Mouse (Mus musculus): ENCODE data around the gene Tbl1x.

Tbl1x gene

DNA sequence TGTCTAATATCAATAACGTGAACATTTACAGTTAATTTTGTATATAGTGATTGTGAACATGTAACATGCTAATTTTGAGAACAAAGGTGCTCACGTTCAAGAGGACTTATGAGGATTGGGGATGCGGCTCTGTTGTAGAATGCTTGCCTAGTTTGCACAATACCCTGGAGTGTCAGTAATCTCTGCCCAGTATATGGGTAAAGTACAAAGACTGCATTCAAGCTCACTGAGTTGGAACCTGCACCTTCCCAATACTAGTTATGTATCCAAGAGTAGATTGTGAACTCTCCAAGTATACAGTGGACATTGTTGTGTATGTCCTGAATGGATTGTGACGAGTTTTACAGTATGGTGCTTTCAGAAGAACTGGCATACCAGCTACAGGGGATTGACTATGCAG, 33.7 kb downstream of the Tbl1x start:
- DNase-seq (ENCODE audit: low spot score in 2 of 2): no peak

GRCm38 (mm10) chrX:77545362-77546078, 34.7 kb downstream of the Tbl1x start:
- no peak for DNase-seq (ENCODE audit: low spot score in 2 of 2)

DNA sequence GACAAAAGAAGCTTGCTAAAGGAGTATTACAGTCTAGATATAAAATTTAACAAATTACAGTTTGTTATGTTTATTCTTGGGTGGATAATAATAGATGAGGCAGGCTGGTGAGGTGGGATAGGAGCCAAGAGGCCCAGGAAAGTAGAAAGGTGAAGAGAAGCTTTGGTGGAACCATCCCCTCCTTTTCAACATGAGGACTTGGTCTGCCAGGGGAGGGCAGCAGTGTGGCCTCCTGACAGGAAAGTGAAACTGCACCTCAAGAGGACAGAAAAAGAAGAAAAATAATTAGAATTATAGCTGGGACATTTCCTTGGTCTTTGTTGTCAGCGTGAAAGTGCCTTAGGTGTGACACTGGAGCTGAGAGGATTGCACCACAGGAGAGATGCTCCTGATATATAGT, 35.6 kb downstream of the Tbl1x start:
- no peak for DNase-seq (ENCODE audit: low spot score in 2 of 2)

DNA sequence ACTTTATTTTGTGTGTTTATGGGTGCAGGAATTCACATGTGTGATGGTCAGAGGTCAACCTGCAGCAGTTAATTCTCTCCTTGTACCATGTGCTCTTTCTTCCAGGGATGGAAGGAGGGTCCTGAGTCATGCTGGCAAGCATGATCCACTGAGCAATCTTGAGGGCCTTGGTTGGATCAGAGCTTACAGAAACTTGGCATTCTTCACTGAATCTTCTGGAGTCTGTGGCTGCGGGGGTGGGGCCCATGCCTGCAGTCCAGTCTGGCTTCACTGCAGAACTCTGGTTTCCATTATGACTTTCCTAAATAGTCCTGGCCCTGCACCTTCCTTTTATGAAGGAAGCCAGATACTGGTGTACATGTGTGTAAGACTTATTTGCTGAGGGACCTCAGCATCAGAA, 38.1 kb downstream of the Tbl1x start:
- no peak for DNase-seq (ENCODE audit: low spot score in 2 of 2)

DNA sequence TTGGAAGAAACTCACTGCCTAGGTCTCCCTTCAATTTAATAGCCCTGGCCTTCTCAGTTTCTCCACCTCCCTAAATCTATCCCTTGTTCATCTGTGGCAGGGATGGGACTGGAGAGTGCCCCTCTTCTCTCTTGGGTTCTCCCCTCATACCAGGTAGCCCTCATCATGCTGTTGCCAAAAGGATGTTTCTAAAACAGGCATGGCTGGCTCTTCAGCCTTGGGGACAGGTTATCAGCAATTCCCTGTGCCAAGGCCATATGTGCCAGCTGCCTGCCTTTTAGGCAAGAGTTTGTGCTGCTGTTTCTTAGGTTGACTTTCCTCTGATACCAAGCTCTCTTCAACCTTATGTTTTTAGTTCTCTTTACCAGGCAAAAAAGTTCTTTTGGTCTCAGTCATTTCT, 39.6 kb downstream of the Tbl1x start:
- no peak for DNase-seq (ENCODE audit: low spot score in 2 of 2)

GRCm38 (mm10) chrX:77551306-77551705, 40.5 kb downstream of the Tbl1x start:
- no peak for DNase-seq (ENCODE audit: low spot score in 2 of 2)

- no peak for DNase-seq (ENCODE audit: low spot score in 2 of 2)
These were observed 41.3 kb downstream of the Tbl1x start for GRCm38 (mm10) chrX:77552088-77552487.

GRCm38 (mm10) chrX:77555985-77556384, 45.2 kb downstream of the Tbl1x start:
- no peak for DNase-seq (ENCODE audit: low spot score in 2 of 2)

DNA sequence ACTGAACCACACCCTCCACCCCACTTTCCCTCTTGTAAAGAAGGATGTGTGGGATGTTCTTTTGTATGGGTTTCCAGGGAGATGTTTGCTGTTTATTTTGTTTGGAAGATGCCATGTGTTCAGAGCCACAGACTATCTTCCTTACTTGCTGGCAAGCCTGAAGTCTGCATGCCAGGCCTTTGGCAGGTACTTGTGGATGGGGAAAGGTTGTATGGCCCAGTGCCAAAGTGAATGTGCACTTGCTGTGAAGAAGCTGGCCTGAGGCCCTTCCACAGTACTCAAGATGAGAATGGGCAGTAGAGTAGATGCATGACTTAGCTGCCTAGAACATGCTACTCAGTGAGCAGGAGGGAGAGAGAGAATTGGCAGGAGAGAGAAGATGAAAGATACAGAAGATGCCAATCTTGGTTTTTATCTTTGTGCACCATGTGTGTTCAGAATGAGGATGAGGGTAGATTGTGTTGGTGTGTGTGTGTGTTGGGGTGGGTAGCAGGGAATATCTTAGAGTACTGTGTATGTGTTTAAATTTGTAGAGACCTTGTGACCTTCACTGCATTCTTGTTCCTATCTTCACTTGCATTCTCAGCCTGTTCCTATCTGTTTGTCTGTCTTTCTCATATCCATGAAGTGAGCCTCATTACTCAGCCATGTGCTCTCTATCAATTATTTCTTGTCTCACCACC, 48.5 kb downstream of the Tbl1x start:
- no peak for DNase-seq (ENCODE audit: low spot score in 2 of 2)

DNA sequence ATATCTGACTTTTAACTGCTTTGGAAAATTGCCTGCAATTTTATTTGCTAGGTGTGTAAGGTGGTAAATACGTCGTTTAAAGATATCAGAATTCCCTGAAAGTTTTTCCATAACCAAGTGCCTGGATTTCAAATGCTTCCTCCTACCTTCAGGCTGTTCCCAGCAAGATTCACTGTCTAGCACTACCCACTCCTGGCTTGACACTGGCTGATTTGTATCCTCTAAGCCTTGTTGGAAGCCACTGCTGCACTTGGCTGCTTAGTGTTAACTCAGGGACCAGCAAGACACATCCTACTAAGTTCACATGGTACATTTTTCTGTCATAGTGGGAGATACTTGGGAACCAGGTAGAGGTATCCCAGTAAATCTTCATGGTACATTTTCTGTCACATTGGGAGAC, 52.8 kb downstream of the Tbl1x start:
- no peak for DNase-seq (ENCODE audit: low spot score in 2 of 2)

- no peak for DNase-seq (ENCODE audit: low spot score in 2 of 2)
These were observed 55.9 kb downstream of the Tbl1x start for GRCm38 (mm10) chrX:77566739-77567138.

- DNase-seq (ENCODE audit: low spot score in 2 of 2): no peak
These were observed 57.2 kb downstream of the Tbl1x start for GRCm38 (mm10) chrX:77568013-77568412.

DNA sequence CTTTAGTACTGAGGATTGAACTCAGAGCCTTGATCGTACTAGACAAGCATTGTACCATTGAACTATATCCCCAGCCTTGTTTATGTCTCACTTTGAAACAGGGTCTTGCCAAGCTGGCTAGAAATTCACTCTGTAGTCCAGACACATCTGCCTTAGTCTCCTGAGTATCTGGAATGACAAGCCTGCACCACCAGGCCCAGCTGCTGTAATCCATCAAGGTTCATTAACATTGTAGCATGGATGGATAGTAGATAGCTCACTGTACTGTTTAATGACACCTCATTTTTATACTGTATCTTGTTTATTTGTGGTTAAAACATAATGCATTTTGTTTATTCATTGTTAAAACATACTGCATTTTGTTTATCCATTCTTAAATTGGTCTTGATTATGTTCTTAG, 62.9 kb downstream of the Tbl1x start:
- no peak for DNase-seq (ENCODE audit: low spot score in 2 of 2)

GRCm38 (mm10) chrX:77577108-77577507, 66.3 kb downstream of the Tbl1x start:
- no peak for DNase-seq (ENCODE audit: low spot score in 2 of 2)

DNA sequence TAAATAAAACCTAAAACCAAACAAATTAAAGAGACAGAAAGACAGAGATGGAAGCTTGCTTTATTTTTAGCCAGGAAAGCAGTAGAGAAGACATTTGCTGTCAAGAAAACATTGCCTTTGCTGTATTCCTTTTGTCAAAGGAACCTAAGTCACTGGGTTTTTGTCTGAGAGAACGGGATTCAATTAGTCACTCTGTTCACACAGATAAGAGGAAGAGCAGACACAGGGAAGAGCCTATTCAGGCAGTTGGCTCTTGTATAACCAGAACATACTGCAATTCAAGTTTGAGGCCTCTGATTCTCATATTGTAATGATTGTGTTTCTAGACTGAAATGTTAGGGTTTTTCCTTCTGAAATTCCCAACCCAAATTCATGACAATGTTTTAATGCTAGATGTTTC, 67.4 kb downstream of the Tbl1x start:
- no peak for DNase-seq (ENCODE audit: low spot score in 2 of 2)

DNA sequence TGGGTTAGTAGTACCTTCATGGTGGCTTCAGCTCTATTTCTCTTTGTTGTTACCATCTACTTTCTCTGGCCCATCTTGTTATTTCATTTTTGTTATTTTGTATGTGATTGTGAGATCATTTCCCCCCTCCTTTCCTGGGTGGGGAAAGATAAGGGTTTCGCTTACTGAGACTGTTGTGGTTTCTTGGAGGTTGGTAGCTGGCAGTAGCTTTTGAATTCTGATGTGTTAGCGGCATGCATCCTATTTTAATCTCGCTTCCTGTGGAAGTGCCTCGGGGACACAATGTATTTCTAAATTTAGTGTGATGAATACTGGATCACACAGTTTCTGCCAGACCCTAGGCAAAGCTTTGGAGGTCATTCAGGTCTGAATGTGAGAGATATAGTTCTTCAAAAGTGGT, 69.2 kb downstream of the Tbl1x start:
- DNase-seq (ENCODE audit: low spot score in 2 of 2): no peak

DNA sequence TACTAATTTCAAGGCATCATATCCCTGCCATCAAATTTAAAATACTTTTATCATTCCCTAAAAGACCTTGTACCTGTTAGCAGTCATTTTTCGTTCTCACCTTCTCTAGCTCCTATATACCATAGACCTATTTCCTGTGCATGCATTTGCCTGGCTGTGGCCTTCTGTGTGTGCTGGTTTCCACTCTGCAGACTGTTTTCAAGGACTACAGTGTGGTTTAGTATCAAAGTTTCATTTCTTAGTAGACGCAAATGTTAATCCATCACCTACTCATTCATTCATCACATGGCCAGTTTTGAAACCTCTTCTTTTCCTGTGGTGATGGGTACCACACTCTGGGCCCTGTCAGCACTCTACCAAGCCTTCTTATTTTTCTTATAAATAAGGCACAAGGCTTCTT, 75.2 kb downstream of the Tbl1x start:
- DNase-seq (ENCODE audit: low spot score in 2 of 2): no peak

DNA sequence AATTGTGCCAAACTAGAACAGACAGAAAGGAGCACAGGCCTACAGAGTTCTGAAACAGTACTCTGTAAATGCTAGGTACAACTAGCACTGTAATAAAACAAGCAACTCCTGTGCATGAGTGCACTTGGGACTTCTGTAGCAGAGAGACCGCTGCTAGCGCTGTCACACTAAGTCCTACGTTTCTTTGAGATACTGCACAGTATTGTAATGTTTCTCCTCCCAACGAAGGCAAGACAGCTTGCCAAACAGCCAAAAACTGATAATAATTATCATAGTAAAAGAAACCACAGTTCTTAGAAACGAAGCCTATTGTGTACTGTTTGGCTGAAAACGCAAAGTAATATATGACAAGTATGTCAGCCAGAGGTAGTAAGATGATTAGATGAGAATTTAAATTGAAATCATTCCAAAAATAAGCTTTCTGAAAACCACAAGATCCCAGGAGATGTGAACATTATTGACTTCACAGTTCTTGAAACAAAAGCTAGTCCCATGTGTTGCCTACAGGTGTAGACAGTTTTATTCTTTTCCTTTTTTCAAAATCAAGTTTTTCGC, 83.9 kb downstream of the Tbl1x start:
- DNase-seq (ENCODE audit: low spot score in 2 of 2): no peak

- DNase-seq (ENCODE audit: low spot score in 2 of 2): no peak
These were observed 86.9 kb downstream of the Tbl1x start for GRCm38 (mm10) chrX:77597674-77598073.

- DNase-seq (ENCODE audit: low spot score in 2 of 2): no peak
These were observed 87.9 kb downstream of the Tbl1x start for GRCm38 (mm10) chrX:77598736-77599135.

- no peak for DNase-seq (ENCODE audit: low spot score in 2 of 2)
These were observed 92.9 kb downstream of the Tbl1x start for GRCm38 (mm10) chrX:77603496-77604258.

DNA sequence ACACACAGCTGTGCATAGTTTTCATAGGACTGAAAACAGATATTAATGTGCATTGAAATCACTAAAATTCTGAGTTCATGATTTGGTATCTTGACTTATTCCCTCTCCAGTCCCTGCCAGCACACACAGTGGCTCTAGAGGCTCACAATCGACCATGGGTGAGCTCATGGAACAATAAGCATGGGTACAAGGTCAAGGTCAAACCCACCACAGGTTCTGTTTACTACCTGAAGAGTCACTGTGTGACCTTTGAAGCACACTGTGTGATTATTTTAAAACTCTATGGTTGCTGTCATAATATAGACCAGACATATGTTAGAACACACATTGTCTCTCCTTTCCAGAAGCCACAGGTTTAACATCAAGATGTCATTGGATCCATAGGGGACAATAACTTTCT, 96.7 kb downstream of the Tbl1x start:
- DNase-seq (ENCODE audit: low spot score in 2 of 2): no peak

Data from frontal cortex, postnatal 10 days (tissue).